Mouse (Mus musculus) bone marrow macrophage, adult 2 months (primary cell): ENCODE measurements around the gene Dab1. TPM values are rescaled to one million over a fixed set of nuclear protein-coding genes. Genes with fewer than 3 reads are reported as not detected.

ENCODE experiments used
- H3K27ac ChIP-seq: 2 replicates; pipeline ENCODE4 v1.5.1; 2012; ENCODE audit warnings: low read depth, low read length; ENCODE audit not compliant: insufficient read depth
- H3K4me1 ChIP-seq: 2 replicates; pipeline ENCODE4 v1.6.1; 2012; ENCODE audit warnings: low read length; ENCODE audit not compliant: control insufficient read depth, insufficient read depth
- H3K4me3 ChIP-seq: 2 replicates; pipeline ENCODE4 v1.5.1; 2012; ENCODE audit warnings: mild to moderate bottlenecking, low read length, moderate library complexity; ENCODE audit not compliant: insufficient read depth
- CTCF ChIP-seq: IDR thresholded peaks from 2 replicates; pipeline ENCODE4 v1.5.1; 2012; ENCODE audit warnings: low read depth, mild to moderate bottlenecking, low read length, moderate library complexity
- POLR2A ChIP-seq: IDR thresholded peaks from 2 replicates; pipeline ENCODE4 v1.6.1; 2012; ENCODE audit warnings: mild to moderate bottlenecking, low read depth, low read length, borderline replicate concordance
- polyA plus RNA-seq: library from polyadenylated mRNA; stranded (reverse); fragments of >200 nt; gene quantifications from 2 replicates; pipeline ENCODE4 v1.2.4, GENCODE M21; 2012; ENCODE audit not compliant: missing spikeins, insufficient read depth, insufficient read length

The Dab1 gene
- polyA plus RNA-seq, 1 experiment = not detected

DNA sequence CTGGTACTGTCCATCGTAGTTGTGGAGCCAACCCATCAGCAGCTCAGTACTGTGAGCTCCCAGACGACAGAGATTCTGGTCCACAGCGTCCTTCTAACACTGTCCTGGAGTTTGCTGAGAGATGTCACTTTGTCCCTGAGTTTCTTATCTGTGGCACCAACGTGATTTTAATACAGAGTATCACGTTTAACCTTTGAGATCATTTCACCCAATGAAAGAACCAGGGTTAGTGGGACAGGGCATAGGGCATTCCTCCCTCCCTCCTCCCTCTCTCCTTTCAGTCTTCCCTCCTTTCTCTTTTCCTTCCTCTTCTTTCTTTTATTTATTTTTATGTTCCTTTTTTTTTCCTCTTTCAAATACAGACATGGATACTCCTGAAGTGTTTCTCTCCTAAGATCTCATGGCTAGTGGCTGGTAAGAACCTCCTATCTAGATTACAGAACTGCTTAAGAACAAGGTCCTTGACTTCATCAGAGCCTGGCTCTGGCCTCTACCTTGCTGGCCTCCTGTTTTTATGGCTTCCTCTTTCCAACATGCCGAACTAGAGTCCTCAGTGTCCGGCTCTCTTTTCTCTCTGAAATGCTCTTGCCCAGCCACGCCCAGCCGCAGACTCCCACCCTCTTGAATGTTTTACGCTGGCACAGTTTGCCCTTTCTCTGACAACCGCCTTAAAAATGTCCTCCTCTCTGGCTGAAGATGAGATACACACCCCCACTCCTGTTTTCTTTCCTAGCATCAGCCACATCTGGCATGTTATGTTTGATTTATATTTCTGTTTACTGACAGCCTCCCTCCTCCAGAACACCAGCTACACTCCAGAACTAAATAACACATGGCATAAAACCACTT is 844.0 kb downstream of the Dab1 start:
- no peaks in the 10 kb centered on the region for H3K4me1 ChIP-seq
- no peak overlapping the region for H3K27ac ChIP-seq
- TF ChIP-seq POLR2A = no peak
- TF ChIP-seq CTCF = no peak
- H3K4me3 ChIP-seq = no peak overlapping the region

GRCm38 (mm10) chr4:104463781-104464170 is 844.6 kb downstream of the Dab1 start:
- no peak for TF ChIP-seq POLR2A
- no peak for TF ChIP-seq CTCF
- Histone ChIP-seq H3K4me1 (no peaks in the 10 kb centered on the region), H3K27ac (no peak overlapping the region), H3K4me3 (no peak overlapping the region)

DNA sequence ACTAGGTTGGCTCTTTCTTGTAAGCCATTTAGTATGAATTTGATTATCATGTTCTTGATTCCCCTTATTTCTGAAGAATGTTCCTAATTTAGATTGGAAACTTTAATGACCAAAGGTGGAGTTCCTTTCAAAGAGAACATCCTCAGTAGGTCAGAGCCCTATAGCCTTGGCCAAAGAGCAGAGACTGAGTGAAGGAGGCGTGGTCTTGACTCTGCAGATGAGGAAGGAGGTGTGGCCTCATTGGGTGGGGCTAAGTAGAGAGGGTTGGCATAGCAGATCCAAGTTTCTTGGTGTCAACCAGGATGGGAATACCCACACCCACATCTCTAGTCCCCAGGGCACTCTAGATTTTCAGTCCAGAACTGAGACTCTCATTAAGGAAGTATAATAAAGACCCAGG is 846.4 kb downstream of the Dab1 start:
- Histone ChIP-seq H3K4me3 (no peak overlapping the region), H3K27ac (no peak overlapping the region), H3K4me1 (no peaks in the 10 kb centered on the region)
- TF ChIP-seq POLR2A (no peak), CTCF (no peak)

DNA sequence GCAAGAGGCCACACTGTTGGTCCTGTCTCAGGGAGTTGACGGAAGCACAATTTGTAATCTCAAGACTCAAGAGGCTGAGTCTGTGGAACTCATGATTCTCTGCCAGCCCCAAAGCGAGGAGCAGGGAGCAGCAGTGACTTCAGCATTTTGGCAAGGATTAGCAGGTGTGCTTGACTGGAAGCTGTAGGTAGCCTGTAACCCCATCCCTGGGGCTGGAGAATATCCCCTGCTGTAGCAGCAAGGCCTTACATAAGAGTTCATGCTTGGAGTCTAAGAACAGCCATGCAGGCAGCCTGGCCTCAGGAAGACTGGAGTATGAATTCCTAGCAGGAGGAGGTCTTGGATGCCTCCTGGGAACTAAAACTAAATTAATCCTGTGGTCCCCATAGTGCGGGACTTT is 849.5 kb downstream of the Dab1 start:
- TF ChIP-seq CTCF (no peak), POLR2A (no peak)
- Histone ChIP-seq H3K4me3 (no peak overlapping the region), H3K27ac (no peak overlapping the region), H3K4me1 (no peaks in the 10 kb centered on the region)

DNA sequence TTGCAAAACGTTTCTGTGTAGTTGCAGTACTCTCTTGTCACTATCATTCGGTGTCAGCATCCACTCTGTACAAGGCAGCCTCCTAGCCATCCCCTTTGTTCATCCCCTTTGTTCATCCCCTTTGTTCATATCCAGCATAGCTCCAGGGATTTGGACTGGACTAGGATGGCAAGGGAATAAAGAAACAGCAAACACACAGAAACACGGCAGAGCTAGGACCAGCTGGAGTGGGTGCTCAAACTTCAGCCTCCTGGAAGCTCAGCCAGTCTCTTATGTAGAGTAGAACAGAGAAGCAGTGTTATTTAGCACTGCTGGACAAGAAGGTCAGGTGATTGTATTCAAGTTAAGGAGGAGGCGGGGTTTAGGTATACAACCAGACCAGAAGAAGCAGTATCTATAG is 853.8 kb downstream of the Dab1 start:
- Histone ChIP-seq H3K4me1 (no peaks in the 10 kb centered on the region), H3K27ac (no peak overlapping the region), H3K4me3 (no peak overlapping the region)
- TF ChIP-seq CTCF (no peak), POLR2A (no peak)

DNA sequence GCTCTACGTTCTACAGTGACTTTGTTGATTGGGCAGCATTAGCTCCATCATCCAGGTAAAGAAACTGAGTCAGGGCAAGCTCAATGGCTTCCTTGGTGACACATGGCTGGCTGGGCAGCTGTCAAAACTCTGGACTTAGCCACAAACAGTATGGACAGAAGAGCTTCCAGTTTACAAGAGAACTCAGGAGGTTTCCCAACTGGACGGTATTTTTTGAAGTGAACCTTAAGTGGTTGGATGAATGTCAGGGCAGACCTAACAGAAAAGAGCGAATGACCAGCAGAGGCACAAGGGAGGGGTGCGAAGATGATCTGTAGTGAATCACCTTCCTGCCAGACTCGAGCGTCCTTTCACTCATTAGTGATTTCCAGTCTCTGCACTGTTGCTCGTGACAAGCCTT is 857.7 kb downstream of the Dab1 start:
- Histone ChIP-seq H3K4me1 (no peaks in the 10 kb centered on the region), H3K4me3 (no peak overlapping the region), H3K27ac (no peak overlapping the region)
- no peak for TF ChIP-seq CTCF
- no peak for TF ChIP-seq POLR2A

DNA sequence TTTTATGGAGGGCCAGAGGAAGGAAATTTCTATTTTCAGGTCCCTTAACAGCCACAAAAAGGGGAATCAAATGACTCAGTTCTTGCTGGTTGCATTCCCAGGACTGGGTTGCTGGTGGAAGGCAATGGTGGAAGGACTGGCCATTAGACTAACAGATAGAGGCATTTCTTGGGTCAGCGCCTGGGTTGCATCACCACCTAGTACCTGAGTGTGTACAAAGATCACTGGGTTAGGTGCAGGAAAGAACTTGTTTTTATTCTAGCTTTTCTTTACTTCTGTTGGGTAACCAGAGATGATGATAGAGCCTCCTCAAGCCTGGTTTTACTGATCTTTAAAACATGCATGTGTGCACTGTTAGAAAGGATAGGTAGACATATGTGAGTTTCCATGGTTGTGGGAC is 864.8 kb downstream of the Dab1 start:
- TF ChIP-seq CTCF (no peak), POLR2A (no peak)
- Histone ChIP-seq H3K4me3 (no peak overlapping the region), H3K27ac (no peak overlapping the region), H3K4me1 (no peaks in the 10 kb centered on the region)

GRCm38 (mm10) chr4:104497221-104497620 is 878.1 kb downstream of the Dab1 start:
- TF ChIP-seq POLR2A (no peak), CTCF (no peak)
- Histone ChIP-seq H3K4me1 (no peaks in the 10 kb centered on the region), H3K27ac (no peak overlapping the region), H3K4me3 (no peak overlapping the region)

GRCm38 (mm10) chr4:104500112-104500511 is 881.0 kb downstream of the Dab1 start:
- Histone ChIP-seq H3K4me1 (no peaks in the 10 kb centered on the region), H3K4me3 (no peak overlapping the region), H3K27ac (no peak overlapping the region)
- TF ChIP-seq POLR2A (no peak), CTCF (no peak)

GRCm38 (mm10) chr4:104500646-104501045 is 881.5 kb downstream of the Dab1 start:
- H3K4me3 ChIP-seq = no peak overlapping the region
- no peaks in the 10 kb centered on the region for H3K4me1 ChIP-seq
- TF ChIP-seq CTCF (no peak), POLR2A (no peak)
- no peak overlapping the region for H3K27ac ChIP-seq

DNA sequence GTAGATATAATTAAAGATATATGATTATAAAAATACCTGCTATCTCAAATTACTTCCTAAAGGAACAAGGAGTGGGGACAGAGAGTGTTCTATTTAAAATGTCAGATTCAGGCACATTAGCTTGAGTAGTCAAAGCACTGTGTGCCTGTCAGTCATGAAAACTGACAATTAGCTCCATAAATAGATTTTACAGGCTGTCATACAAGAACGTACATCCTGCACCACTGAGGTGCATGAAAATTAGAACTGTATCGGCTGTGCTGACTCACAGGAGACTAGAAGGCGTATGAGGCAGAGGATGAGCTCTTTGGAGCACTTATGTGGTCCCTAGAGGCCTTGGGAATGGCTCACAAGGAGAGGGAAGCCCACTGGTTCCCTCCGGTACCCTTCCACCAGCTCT is 882.1 kb downstream of the Dab1 start:
- TF ChIP-seq CTCF (no peak), POLR2A (no peak)
- Histone ChIP-seq H3K4me3 (no peak overlapping the region), H3K27ac (no peak overlapping the region), H3K4me1 (no peaks in the 10 kb centered on the region)
